Mouse (Mus musculus) intestine, postnatal 0 days (tissue): ENCODE results near the gene Dtd1. TPM values are rescaled to one million over a fixed set of nuclear protein-coding genes. Genes with fewer than 3 reads are reported as not detected.

Experiments used
- ATAC-seq: fragments of 200-750 bp; cut with Nextera tagmentation; 2 replicates; pipeline ENCODE4 v1.8.0; 2017; ENCODE audit warnings: mild to moderate bottlenecking, moderate TSS enrichment, moderate library complexity
- H3K27ac ChIP-seq: fragments of 300-500 bp; sonication (generic); 2 replicates; pipeline ENCODE4 v1.5.1; 2014; ENCODE audit warnings: mild to moderate bottlenecking, low read depth, low read length, moderate library complexity
- H3K27me3 ChIP-seq: fragments of 300-500 bp; sonication (generic); replicated peaks from 2 replicates; pipeline ENCODE4 v1.6.1; 2014; ENCODE audit warnings: low read length, mixed read lengths; ENCODE audit not compliant: control insufficient read depth, insufficient read depth
- H3K36me3 ChIP-seq: fragments of 300-500 bp; sonication (generic); 2 replicates; pipeline ENCODE4 v1.6.1; 2014; ENCODE audit warnings: mild to moderate bottlenecking, moderate library complexity; ENCODE audit not compliant: control insufficient read depth, insufficient read depth
- H3K4me1 ChIP-seq: fragments of 300-500 bp; sonication (generic); replicated peaks from 2 replicates; pipeline ENCODE4 v1.6.1; 2014; ENCODE audit warnings: antibody characterized with exemption, low read length, mixed read lengths; ENCODE audit not compliant: control insufficient read depth, insufficient read depth
- H3K4me2 ChIP-seq: fragments of 300-500 bp; sonication (generic); replicated peaks from 2 replicates; pipeline ENCODE4 v1.6.1; 2014; ENCODE audit warnings: low read depth, mild to moderate bottlenecking, moderate library complexity
- H3K4me3 ChIP-seq: fragments of 300-500 bp; sonication (generic); 2 replicates; pipeline ENCODE4 v1.5.1; 2014; ENCODE audit warnings: low read depth, low read length
- H3K9ac ChIP-seq: fragments of 300-500 bp; sonication (generic); 2 replicates; pipeline ENCODE4 v1.6.1; 2014; ENCODE audit warnings: mild to moderate bottlenecking, low read depth, low read length
- H3K9me3 ChIP-seq: fragments of 300-500 bp; sonication (generic); 2 replicates; pipeline ENCODE4 v1.6.1; 2016; ENCODE audit warnings: mixed run types; ENCODE audit not compliant: control insufficient read depth
- CTCF ChIP-seq: sonication (generic); IDR thresholded peaks from 2 replicates; pipeline ENCODE4 v1.5.1; 2016; ENCODE audit warnings: low read depth, mild to moderate bottlenecking, control low read depth, antibody characterized with exemption, moderate library complexity
- WGBS: fragments of 180-500 bp; shearing (Covaris S2); extraction: QIAGEN DNeasy Blood & Tissue Kit; methylation state at CpG from one replicate; pipeline ENCODE4 v1.1.7; 2014; 5-methylcytosine and 5-hydroxymethylcytosine counted together
- polyA plus RNA-seq: library from polyadenylated mRNA; unstranded; fragments of >200 nt; fragmentation: Nextera tagmentation; extraction: Ambion mirVana; gene quantifications from 2 replicates; pipeline ENCODE4 v1.2.1, GENCODE M21; 2015

Dtd1 gene
- 31.6 and 32.6 TPM in 2 replicates for polyA plus RNA-seq

DNA sequence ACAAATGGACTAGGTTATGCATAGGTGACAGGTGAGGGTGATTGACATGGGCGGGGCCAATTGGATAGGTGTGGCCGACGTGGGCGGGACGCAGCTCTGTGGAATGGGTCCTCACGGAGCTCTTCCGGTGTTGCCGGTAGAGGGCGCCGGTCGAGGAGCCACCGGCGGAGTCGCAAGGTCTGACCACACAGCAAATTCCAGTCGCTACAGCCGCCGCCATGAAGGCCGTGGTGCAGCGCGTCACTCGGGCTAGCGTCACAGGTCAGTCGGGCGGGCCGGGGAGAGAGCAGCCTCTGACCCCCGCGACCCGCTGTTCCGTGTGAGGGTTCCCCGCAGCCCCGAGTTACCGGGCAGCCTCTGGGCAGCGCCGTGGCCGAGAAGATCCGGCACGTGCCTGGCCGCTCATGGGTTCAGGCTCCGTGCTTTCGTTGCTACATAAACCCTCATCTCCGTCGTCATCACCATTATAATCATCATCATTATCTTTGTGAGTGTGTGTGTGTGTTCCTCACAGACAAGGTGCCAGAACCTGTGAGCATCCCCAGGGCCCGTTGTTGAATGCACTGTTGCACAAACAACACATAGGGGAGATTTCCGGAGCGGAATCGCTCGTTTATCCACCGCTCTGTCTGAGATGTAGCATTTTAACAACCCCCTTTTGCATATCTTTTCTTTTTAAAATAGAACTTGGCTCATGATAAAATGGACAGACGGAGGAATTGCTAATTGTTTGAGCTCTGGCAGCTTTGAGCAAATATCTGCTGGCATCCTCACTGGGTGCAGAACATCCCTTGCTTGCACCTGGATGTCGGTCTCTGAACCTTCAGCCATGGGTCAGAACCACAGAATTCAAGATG, at the start of gene Dtd1:
Dtd1 (plus strand) TSS at position 67 of the 857 bp plus-strand sequence.
- Histone ChIP-seq H3K4me1 (no peaks in the 10 kb centered on the region), H3K4me3 (peak within 1 kb of the TSS; percentile 62), H3K9ac (peak within 1 kb of the TSS; percentile 82), H3K4me2 (peak within 1 kb of the TSS; percentile 77), H3K27me3 (no peaks in the 10 kb centered on the region), H3K9me3 (no peaks in the 10 kb centered on the region), H3K36me3 (no peaks in the 10 kb centered on the region), H3K27ac (peak within 1 kb of the TSS; percentile 74)
- 2% methylated on average over 50 of the region's 50 CpGs for WGBS
- peak; percentile 96 for ATAC-seq
- TF ChIP-seq CTCF = peak; percentile 95

DNA sequence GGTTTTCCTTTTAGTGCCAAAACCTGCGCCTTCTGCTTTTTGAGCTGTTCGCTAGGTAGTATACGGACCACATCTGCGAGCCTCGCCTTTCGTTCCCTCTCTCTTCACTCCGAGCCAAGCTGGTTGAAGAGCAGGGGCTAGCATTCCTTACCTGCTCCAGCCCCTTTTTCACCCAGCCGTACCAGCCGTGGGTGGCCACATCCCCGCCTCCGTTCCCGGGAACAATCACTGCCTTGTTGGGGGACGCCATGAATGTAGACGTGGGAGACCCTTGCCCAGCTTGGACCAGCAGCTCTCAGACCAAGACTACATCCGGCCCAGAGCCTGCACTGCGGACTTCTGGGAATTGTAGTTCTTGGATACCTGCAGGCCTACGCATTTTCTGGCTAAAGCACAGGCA, 49.2 kb upstream of the Dtd1 start, which contains the start of gene Rbbp9:
Rbbp9 (minus strand) TSS at position 341 of the 400 bp plus-strand sequence.
- Histone ChIP-seq H3K27me3 (no peaks in the 10 kb centered on the region), H3K4me2 (peak within 1 kb of the TSS; percentile 66), H3K9ac (peak within 1 kb of the TSS; percentile 50), H3K9me3 (no peaks in the 10 kb centered on the region), H3K36me3 (peaks cover 15% of the 10 kb centered on the region), H3K27ac (no peak within 1 kb of the TSS), H3K4me3 (peak within 1 kb of the TSS; percentile 71), H3K4me1 (peaks cover 7% of the 10 kb centered on the region)
- peak; percentile 73 for ATAC-seq
- under 1% methylated on average over 17 of the region's 17 CpGs for WGBS
- no peak for TF ChIP-seq CTCF

DNA sequence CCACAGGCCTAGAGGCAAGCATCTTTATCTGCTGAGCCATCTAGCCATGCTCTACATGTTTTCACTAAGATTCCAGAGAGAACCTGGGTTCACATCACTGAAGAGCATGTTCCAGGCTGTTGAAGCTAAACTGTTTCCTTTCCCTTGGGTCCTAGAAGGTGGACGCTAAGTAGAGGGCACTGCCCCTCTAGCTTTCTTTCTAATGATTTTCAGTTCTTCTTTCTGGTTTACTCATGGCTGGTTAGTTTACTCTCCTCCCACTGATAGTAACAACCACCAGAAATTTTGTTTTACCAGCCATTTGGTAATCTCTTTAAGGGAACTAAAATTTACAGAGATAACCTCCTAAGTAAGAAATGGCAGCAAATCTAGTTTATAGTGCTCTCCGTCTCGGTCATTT, 45.8 kb upstream of the Dtd1 start:
- Histone ChIP-seq H3K27me3 (no peaks in the 10 kb centered on the region), H3K4me1 (peaks cover 11% of the 10 kb centered on the region), H3K4me3 (no peak overlapping the region), H3K9me3 (no peaks in the 10 kb centered on the region), H3K36me3 (no peaks in the 10 kb centered on the region), H3K27ac (no peak overlapping the region), H3K9ac (no peak overlapping the region), H3K4me2 (no peak overlapping the region)
- no peak for ATAC-seq
- WGBS = 88% methylated on average over 3 of the region's 3 CpGs
- TF ChIP-seq CTCF = no peak

DNA sequence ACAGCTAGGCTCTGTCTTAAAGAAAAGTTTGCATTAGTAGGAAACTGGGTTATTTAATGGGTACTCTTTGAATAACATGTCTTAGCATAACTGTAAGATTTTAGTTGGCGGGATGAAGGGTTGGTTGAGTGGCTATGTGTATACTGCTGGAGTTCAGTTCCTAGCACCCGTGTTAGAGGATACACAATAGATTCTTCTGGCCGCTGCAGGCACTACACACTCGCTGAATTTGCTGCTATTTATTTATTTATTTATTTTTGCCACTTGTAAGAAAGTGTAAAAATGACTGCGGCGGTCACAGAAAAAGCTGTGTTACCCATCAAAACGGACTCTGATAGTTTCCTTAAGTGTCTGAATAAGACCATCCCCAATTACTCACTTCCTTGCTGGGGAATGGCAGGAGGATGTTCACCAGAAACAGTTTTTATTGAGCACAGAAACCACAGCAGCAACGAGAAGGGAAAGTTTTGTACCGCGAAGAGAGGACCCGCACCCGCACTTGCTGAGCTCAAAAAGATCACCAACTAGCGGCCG, 44.3 kb upstream of the Dtd1 start:
- ATAC-seq = no peak
- H3K9ac ChIP-seq = peak overlapping the region; percentile 49
- peak overlapping the region; percentile 70 for H3K4me2 ChIP-seq
- H3K27me3 ChIP-seq = no peaks in the 10 kb centered on the region
- H3K4me3 ChIP-seq = peak overlapping the region; percentile 67
- H3K9me3 ChIP-seq = no peaks in the 10 kb centered on the region
- 0 out of 2 replicates have a peak, but pooled peaks cover 7% of the 10 kb centered on the region for H3K4me1 ChIP-seq
- no peaks in the 10 kb centered on the region for H3K36me3 ChIP-seq
- peak overlapping the region; percentile 89 for H3K27ac ChIP-seq
- TF ChIP-seq CTCF = no peak
- under 1% methylated on average over 14 of the region's 14 CpGs for WGBS

DNA sequence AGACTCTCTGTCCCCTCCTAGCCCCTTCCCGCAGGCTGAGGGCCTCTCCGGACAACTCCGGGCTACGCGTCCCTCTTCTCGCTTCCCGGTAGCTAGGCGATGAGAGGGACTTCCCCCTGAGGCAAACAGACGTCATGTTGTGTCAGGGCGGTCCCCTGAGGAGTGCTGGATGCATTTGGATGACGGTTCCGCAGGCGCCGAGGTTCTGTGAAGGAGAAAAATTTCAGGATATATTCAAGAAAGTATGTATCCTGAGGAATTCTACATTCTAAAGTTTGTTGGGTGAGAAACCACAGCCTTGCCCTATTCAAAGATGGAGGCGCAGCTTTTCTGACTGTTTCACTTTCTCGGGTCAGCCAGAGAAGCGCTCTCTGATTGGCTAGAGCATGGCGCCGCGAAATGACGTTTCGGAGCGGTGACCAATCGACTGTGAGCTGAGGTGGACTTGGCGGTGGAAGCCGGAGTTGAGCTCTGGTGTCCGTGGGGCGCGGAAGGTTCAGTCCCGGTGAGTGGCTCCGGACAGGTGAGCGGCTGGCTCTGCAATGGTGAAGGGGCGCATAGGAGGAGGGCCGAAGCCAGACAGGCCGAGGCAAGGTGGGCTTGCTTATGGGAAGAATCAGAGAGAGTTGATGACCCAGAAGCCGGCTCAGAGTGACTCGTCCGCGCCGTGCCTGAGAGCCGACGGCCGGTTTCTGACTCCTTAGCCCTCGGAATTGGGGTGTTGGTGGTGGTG, 43.7 kb upstream of the Dtd1 start, which contains the start of gene Sec23b:
Sec23b (plus strand) TSS at position 410 of the 733 bp plus-strand sequence.
- TF ChIP-seq CTCF = 0 out of 2 replicates have a peak, but pooled peaks have one; percentile 13
- peak; percentile 99 for ATAC-seq
- no peaks in the 10 kb centered on the region for H3K27me3 ChIP-seq
- 0 out of 2 replicates have a peak, but pooled peaks cover 7% of the 10 kb centered on the region for H3K4me1 ChIP-seq
- peak within 1 kb of the TSS; percentile 70 for H3K4me2 ChIP-seq
- peak within 1 kb of the TSS; percentile 89 for H3K27ac ChIP-seq
- no peaks in the 10 kb centered on the region for H3K36me3 ChIP-seq
- H3K9ac ChIP-seq = peak within 1 kb of the TSS; percentile 49
- H3K9me3 ChIP-seq = no peaks in the 10 kb centered on the region
- under 1% methylated on average over 44 of the region's 44 CpGs for WGBS
- H3K4me3 ChIP-seq = peak within 1 kb of the TSS; percentile 67

DNA sequence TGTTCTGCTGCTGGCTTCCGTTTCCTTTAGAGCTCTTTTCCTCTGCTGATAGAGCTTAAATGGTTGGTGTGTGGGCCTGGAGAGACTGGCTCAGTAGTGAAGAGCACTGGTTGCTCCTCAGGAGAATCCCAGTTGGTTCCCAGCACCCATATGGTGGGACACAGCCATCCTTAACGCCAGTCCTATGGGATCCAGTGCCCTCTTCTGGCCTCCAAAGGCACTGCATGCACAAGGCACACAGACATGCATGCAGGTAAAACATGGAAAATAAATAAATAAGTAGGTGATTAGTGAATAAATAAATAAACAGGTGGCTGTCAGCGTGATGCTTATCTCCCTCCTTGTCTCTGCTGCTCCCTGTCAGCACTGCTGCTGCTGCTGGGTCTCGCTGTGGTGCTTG, 11.0 kb upstream of the Dtd1 start:
- 80% methylated on average over 4 of the region's 4 CpGs for WGBS
- no peaks in the 10 kb centered on the region for H3K27me3 ChIP-seq
- no peak for ATAC-seq
- no peak overlapping the region for H3K9ac ChIP-seq
- no peaks in the 10 kb centered on the region for H3K4me1 ChIP-seq
- H3K4me3 ChIP-seq = no peak overlapping the region
- H3K4me2 ChIP-seq = no peak overlapping the region
- peak; percentile 54 for TF ChIP-seq CTCF
- no peaks in the 10 kb centered on the region for H3K9me3 ChIP-seq
- H3K27ac ChIP-seq = no peak overlapping the region
- peaks cover 54% of the 10 kb centered on the region for H3K36me3 ChIP-seq
